Mouse (Mus musculus) spleen, adult 2 months (tissue): ENCODE measurements around the gene Bcr. TPM values are rescaled to one million over a fixed set of nuclear protein-coding genes. Genes with fewer than 3 reads are reported as not detected.

ENCODE experiments used
- DNase-seq, 2 experiments: peaks; one replicate each; pipeline versions ENCODE4 v3.0.0 to v3.0.0-alpha.2; 2012 to 2021; ENCODE audit warnings: low spot score in 2 of 2, low read depth in 1 of 2
- H3K27ac ChIP-seq: fragments of 200-500 bp; 2 replicates; pipeline ENCODE4 v1.5.1; 2012; ENCODE audit warnings: low read length, inconsistent platforms; ENCODE audit not compliant: insufficient read depth
- H3K27me3 ChIP-seq: fragments of 200-500 bp; 2 replicates; pipeline ENCODE4 v1.6.1; 2012; ENCODE audit warnings: mild to moderate bottlenecking, moderate library complexity, low read length, inconsistent platforms; ENCODE audit not compliant: control insufficient read depth, insufficient read depth
- H3K36me3 ChIP-seq: fragments of 200-500 bp; 2 replicates; pipeline ENCODE4 v1.6.1; 2012; ENCODE audit warnings: mild to moderate bottlenecking, low read length, inconsistent platforms; ENCODE audit not compliant: control insufficient read depth, insufficient read depth
- H3K4me1 ChIP-seq: fragments of 200-500 bp; 2 replicates; pipeline ENCODE4 v1.6.1; 2011; ENCODE audit warnings: inconsistent platforms; ENCODE audit not compliant: control insufficient read depth, insufficient read depth, insufficient read length
- H3K4me3 ChIP-seq: fragments of 200-500 bp; 2 replicates; pipeline ENCODE4 v1.5.1; 2011; ENCODE audit warnings: mild to moderate bottlenecking, inconsistent platforms; ENCODE audit not compliant: insufficient read depth, insufficient read length; ENCODE audit errors: extremely low read depth
- CTCF ChIP-seq: fragments of 200-500 bp; IDR thresholded peaks from 2 replicates; pipeline ENCODE4 v1.5.1; 2011; ENCODE audit warnings: mild to moderate bottlenecking, inconsistent platforms; ENCODE audit not compliant: insufficient read depth, insufficient read length, insufficient replicate concordance; ENCODE audit errors: extremely low read depth
- POLR2A ChIP-seq: fragments of 200-500 bp; IDR thresholded peaks from 2 replicates; pipeline ENCODE4 v1.6.1; 2011; ENCODE audit warnings: low read depth, low read length, inconsistent platforms
- WGBS: fragments of 180-500 bp; shearing (Covaris S2); methylation state at CpG from one replicate; pipeline ENCODE4 v1.1.7; 2018; 5-methylcytosine and 5-hydroxymethylcytosine counted together
- polyA plus RNA-seq: library from polyadenylated mRNA; depleted of rRNA; stranded (reverse); fragments of >200 nt; gene quantifications from 2 replicates; pipeline ENCODE4 v1.2.3, GENCODE M21; 2012

Bcr gene
- polyA plus RNA-seq, 1 experiment: 17.8 TPM

- peaks cover 5% of the 10 kb centered on the region; the same call in 1 of the 2 replicates for H3K36me3 ChIP-seq
- WGBS: 90% methylated on average over 5 of the region's 5 CpGs
Measured at GRCm38 (mm10) chr10:75150361-75150760, 90.0 kb downstream of the Bcr start.

DNA sequence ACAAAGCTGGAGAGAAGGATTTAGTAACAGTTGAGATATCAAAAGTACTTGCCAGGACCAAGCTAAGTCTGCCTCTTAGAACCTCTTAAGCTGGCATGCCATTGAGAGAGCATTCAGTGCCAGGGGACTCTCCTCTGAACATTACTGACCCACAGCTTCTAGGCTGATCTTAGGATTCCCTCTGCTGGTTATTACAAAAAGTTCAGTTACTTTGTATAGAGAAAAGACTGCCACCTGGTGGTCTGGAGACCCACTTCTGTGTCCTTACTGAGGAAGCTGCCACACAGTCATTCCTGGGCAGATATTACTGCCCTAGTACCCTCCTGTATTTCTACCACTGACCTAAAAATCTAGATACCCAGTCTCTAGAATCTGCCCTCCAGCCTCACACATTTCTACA lies 90.9 kb downstream of the Bcr start:
- peak; percentile 73; the same call in 1 of the 2 replicates for TF ChIP-seq CTCF
- no peak for TF ChIP-seq POLR2A
- Histone ChIP-seq H3K36me3 (peaks cover 5% of the 10 kb centered on the region; the same call in 1 of the 2 replicates), H3K27me3 (no peaks in the 10 kb centered on the region), H3K27ac (no peak overlapping the region), H3K4me1 (peaks cover 6% of the 10 kb centered on the region; the same call in 1 of the 2 replicates), H3K4me3 (no peak overlapping the region)
- peak; percentile 55 to 66 for DNase-seq

More at GRCm38 (mm10) chr10:75150361-75150760, 90.0 kb downstream of the Bcr start:
- H3K4me3 ChIP-seq: no peak overlapping the region
- TF ChIP-seq CTCF: no peak
- no peak for TF ChIP-seq POLR2A
- DNase-seq: no peak
- no peaks in the 10 kb centered on the region for H3K27me3 ChIP-seq
- H3K27ac ChIP-seq: no peak overlapping the region
- H3K4me1 ChIP-seq: peaks cover 14% of the 10 kb centered on the region; the same call in 1 of the 2 replicates

- TF ChIP-seq POLR2A (no peak), CTCF (no peak)
- Histone ChIP-seq H3K27ac (no peak overlapping the region), H3K27me3 (no peaks in the 10 kb centered on the region), H3K4me3 (no peak overlapping the region), H3K4me1 (no peaks in the 10 kb centered on the region), H3K36me3 (0 out of 2 replicates have a peak, but pooled peaks cover 6% of the 10 kb centered on the region)
- DNase-seq: no peak
- 92% methylated on average over 6 of the region's 6 CpGs for WGBS
Measured at GRCm38 (mm10) chr10:75156835-75157234, 96.4 kb downstream of the Bcr start.

DNA sequence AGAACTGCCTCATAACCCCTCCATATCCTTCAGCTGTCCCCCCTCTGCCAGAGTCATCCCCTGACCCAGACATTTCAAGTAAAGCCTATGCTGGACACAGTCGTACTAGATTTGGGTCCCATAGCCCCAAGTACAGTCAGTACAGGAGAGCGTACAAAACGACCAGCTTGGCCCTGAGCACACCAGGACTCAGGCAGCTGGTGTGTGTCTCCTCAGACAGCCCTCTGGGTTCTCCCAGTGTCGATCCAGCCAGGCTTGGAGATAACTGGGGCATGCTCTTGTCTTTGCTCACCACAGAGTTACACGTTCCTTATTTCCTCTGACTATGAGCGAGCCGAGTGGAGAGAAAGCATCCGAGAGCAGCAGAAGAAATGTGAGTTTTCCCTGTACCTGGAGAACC lies 97.3 kb downstream of the Bcr start:
- H3K27me3 ChIP-seq: no peaks in the 10 kb centered on the region
- H3K36me3 ChIP-seq: 0 out of 2 replicates have a peak, but pooled peaks cover 8% of the 10 kb centered on the region
- no peak for DNase-seq
- no peak overlapping the region for H3K27ac ChIP-seq
- WGBS: 87% methylated on average over 8 of the region's 8 CpGs
- TF ChIP-seq CTCF: no peak
- no peak for TF ChIP-seq POLR2A
- H3K4me1 ChIP-seq: no peaks in the 10 kb centered on the region
- H3K4me3 ChIP-seq: no peak overlapping the region

- TF ChIP-seq CTCF (no peak), POLR2A (no peak)
- 0 out of 2 replicates have a peak, but pooled peaks cover 8% of the 10 kb centered on the region for H3K36me3 ChIP-seq
- WGBS: 83% methylated on average over 1 of the region's 1 CpGs
Measured at GRCm38 (mm10) chr10:75158356-75158755, 98.0 kb downstream of the Bcr start.

GRCm38 (mm10) chr10:75160171-75160900 lies 99.9 kb downstream of the Bcr start:
- no peak for DNase-seq
- no peaks in the 10 kb centered on the region for H3K27me3 ChIP-seq
- 0 out of 2 replicates have a peak, but pooled peaks cover 4% of the 10 kb centered on the region for H3K36me3 ChIP-seq
- 93% methylated on average over 10 of the region's 10 CpGs for WGBS
- no peak for TF ChIP-seq CTCF
- no peak for TF ChIP-seq POLR2A
- no peaks in the 10 kb centered on the region for H3K4me1 ChIP-seq
- no peak overlapping the region for H3K4me3 ChIP-seq
- H3K27ac ChIP-seq: no peak overlapping the region

More at GRCm38 (mm10) chr10:75158356-75158755, 98.0 kb downstream of the Bcr start:
- DNase-seq: no peak
- Histone ChIP-seq H3K27me3 (no peaks in the 10 kb centered on the region), H3K4me3 (no peak overlapping the region), H3K4me1 (no peaks in the 10 kb centered on the region), H3K27ac (no peak overlapping the region)

DNA sequence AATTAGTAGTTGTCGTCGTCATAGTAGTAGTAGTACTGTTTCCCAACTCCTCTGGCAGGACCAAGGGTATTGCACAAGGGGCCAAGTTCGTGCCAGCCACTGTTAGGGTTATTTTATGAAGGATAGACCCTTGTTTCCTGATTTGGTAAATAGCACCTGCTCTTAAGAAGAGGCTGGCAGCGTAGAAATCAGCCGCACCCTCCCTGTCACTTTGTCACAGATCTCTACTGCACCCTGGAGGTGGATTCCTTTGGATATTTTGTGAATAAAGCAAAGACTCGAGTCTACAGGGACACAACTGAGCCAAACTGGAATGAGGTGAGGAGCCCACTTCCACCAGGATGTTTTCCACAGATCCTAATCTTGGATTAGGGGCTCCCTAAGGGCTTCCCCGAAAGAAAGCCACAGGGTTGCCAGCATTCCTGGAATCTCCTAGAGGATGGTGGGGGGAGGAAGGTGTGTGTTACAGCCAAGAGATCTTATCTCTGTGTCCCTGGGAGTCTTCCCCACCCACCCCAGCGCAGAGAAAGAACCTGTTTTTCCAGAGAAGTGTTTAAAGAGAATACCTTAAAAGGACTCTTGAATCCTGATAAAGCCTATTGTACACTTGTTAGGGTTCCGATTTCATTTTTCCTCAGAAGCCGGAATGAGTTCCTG lies 105.6 kb downstream of the Bcr start:
- no peak overlapping the region for H3K27ac ChIP-seq
- DNase-seq: no peak
- H3K4me1 ChIP-seq: no peaks in the 10 kb centered on the region
- H3K36me3 ChIP-seq: peaks cover 2% of the 10 kb centered on the region; the same call in 1 of the 2 replicates
- TF ChIP-seq POLR2A (no peak), CTCF (no peak)
- no peak overlapping the region for H3K4me3 ChIP-seq
- no peaks in the 10 kb centered on the region for H3K27me3 ChIP-seq
- WGBS: 87% methylated on average over 10 of the region's 10 CpGs
